Mouse (Mus musculus) retina, embryonic 14.5 days (tissue): ENCODE results near the gene Safb.

Experiments used
- DNase-seq: peaks from one replicate; pipeline ENCODE4 v3.0.0-alpha.2; 2015; ENCODE audit warnings: low spot score

Gene Safb

DNA sequence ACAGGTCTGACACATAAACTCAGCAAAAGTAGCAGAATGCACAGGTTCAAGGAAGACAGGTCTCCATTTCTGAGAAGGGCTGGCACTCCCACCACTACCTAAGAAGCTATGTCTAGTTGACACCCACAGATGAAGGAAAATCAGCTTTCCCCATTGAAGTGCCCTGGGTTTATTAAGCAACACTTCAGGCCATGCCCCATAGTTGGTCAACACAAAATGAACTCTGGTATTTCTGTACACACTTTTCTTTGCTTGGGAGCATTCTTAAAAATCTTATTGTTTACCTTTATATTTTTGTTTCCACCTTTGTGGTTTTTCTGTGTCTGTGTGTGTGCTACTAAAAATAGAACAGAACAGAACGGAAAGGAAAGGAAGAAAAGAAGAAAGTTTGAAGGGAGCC lies 24.5 kb upstream of the Safb start:
- no peak for DNase-seq

DNA sequence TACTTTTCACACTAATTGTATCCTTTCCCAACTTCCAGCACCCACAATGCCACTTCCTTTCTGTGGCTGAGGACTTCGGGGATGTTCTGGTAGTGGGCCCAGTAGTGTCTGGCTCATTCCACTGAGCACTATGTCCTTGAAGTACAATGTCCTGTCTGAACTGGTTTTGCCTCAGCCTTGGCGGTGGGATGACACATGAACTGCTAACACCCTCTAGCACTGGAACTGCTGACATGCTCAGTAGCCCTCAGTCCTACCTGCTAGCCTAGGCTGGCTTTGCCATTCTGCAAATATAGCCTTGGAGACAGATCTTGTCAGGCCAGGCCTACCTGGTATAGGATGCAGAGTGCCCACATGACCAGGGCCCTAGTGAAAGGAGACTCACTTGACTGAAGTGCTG lies 22.8 kb upstream of the Safb start:
- DNase-seq = no peak

- no peak for DNase-seq
These were observed 18.3 kb upstream of the Safb start for GRCm38 (mm10) chr17:56566293-56566692.

- DNase-seq = no peak
These were observed 17.7 kb upstream of the Safb start for GRCm38 (mm10) chr17:56566918-56567317.

- no peak for DNase-seq
These were observed 17.3 kb upstream of the Safb start for GRCm38 (mm10) chr17:56567370-56567769.

DNA sequence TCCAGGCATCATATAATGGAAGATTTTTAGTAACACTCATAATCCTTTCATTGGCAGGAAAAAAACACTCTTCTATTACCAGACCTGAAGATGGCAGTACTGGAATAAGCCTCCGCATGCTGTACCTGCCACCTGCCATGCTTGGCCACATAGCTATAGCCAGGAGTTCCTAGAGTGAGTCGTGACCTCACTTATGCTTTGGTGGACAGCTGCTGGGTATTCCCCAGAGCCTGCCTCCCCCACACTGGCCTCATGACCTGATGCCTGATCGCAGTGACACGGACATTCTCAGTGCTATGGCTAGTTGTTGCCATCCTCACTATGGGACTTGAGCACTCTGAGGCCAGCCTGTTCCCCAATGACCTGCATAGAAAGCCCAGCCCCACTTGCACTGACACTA lies 14.3 kb upstream of the Safb start:
- DNase-seq = no peak

GRCm38 (mm10) chr17:56572154-56572553 lies 12.5 kb upstream of the Safb start:
- no peak for DNase-seq

- DNase-seq = no peak
These were observed 11.7 kb upstream of the Safb start for GRCm38 (mm10) chr17:56572939-56573338.

GRCm38 (mm10) chr17:56583071-56583470 lies 1.6 kb upstream of the Safb start:
- no peak for DNase-seq

DNA sequence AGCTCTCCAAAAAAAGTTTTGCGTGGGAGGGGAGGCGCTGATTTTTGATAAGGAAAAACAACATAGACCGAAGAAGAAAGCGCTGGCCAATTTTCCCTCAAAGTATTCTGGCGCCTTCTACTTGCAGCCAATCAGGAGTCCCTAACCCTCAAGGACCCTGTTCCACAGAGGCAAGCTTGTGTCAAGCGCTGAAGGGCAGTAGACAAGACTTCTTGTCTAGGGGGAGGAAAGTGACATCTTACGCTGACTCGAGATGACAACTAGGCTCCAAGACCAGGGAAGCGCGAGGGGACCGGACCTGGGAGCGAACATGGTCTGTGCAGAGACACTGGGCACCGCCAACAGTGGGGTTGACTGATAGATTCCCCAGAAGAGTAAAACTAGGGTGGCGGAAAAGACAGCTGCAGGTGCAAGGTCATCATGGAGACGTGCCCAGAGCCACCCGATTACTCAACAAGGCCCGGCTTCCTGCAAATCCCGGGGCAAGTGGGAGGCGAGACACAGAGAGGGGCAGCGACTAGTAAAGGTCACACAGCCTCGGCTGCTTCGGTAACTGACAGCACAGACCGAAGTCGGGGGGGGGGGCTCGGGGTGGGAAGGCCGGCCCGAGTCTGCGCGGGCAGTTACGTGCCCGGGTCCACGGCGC lies 891 bp upstream of the Safb start:
- no peak for DNase-seq

- no peak for DNase-seq
These were observed 671 bp downstream of the Safb start for GRCm38 (mm10) chr17:56585171-56585821.

DNA sequence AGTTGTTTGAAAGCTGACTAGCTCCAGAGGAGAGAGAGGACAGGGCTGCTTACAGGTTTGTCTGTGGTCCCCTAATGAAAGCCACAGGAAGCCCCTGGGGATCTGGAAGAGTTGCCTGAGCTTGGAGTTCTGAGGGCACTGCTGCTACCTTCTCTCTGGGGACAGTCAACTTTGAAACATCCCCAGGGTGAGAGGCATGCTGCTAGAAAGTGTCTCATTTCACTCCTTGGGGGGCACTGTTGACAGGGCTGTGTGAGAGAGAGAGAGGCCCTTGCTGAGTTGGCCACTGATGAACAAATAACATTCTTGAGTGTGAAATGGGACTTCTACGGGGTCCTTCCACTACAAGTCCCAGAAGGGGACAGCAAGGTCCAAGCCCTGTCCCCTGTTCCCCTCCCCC lies 3.1 kb downstream of the Safb start:
- no peak for DNase-seq

- DNase-seq = no peak
These were observed 4.3 kb downstream of the Safb start for GRCm38 (mm10) chr17:56588921-56589320.

DNA sequence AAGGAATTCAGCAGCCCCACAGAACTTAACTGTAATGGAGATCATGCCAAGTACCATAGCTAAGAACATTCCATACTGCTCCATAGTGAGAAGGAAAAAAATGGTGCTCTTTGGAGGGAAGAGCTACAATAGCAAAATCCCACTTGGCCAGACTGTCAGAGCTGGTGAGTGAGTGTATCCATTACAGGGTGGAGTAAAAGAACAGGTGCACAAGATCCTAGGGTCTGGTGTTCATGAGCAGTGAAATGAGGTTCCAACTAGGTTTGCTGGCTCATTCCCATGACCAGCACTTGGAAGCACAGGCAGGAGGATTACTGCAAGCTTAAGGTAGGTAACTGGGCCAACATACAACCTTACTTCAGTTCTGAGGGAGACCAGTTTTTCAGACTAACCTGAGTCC lies 7.9 kb downstream of the Safb start:
- DNase-seq = no peak

GRCm38 (mm10) chr17:56593527-56594271 lies 9.1 kb downstream of the Safb start:
- peak; percentile 34 for DNase-seq

GRCm38 (mm10) chr17:56603186-56604069 lies 18.8 kb downstream of the Safb start:
- DNase-seq = no peak

DNA sequence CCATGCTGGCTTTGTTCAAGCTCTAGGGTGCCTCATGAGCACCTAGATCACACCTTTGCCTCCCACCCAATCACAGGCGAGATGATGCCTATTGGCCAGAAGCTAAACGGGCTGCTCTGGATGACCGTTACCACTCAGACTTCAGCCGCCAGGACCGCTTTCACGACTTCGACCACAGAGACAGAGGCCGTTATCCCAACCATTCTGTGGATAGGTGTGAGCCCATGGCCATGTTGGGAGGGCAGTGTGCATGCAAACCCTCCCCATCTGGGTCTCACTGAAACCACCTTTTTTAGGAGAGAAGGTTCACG lies 19.4 kb downstream of the Safb start:
- no peak for DNase-seq

DNA sequence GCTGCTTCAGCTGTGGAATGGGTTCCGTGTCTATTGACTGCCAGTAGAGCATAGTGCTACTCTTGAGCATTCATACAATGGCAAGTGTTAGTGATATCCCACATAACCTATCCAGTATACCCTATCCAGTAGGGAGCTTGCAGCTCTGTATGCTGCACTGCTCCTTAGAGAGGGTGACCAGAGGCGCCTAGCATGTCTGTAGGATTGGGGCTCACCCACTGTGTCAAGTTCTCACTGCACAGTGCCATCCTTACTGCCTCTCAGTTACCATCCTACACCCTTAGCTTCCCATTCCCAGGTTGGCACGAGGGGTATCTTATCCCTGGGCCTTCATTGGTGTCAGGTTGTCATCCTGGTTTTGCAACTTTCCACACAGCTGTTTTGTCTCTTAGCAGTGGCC lies 19.8 kb downstream of the Safb start:
- DNase-seq = no peak

DNA sequence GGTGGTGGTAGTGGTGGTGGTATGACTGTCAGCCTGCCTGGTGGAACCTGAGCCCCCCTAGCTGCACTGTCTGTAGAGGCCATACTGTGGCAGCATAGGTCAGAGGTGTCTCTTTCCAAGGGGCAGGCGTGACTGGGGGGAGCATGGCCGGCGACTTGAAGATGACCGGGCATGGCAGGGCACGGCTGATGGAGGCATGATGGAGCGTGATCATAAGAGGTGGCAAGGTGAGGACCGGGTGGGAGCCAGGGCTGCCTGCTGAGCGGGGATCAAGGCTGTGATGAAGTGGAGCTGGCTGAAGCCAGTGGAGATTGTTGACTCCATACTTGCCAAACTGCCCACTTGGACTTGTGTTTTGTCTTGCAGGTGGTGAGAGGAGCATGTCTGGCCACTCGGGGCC lies 20.8 kb downstream of the Safb start:
- DNase-seq = no peak

- DNase-seq = no peak
These were observed 23.0 kb downstream of the Safb start for GRCm38 (mm10) chr17:56607521-56608062.

DNA sequence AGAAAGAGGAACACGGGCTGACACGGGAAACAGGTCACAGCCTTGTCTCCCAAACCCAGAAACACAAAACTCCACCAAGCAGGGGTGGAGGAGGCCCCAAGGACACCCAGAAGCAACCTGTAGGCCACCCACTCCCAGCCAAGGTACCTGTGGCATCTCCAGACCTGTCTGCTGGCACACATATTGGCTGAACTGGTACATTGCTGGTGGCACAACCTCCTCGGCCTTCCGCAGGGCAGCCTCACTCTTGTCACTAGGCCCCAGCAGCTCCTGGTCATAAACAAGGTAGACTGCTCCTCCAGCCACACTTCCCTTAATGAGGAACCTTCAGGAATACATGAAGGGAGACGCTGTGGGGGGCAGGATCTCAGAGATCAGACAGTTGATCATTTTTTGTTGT lies 24.1 kb downstream of the Safb start:
- no peak for DNase-seq

GRCm38 (mm10) chr17:56609452-56610171 lies 25.0 kb downstream of the Safb start, which contains the start of gene 2410015M20Rik:
Gene 2410015M20Rik (minus strand): TSS chr17:56609771.
- peak; percentile 99 for DNase-seq
